8 mouse cellular contexts compared by ENCODE assay signal in the genomic region with DNA sequence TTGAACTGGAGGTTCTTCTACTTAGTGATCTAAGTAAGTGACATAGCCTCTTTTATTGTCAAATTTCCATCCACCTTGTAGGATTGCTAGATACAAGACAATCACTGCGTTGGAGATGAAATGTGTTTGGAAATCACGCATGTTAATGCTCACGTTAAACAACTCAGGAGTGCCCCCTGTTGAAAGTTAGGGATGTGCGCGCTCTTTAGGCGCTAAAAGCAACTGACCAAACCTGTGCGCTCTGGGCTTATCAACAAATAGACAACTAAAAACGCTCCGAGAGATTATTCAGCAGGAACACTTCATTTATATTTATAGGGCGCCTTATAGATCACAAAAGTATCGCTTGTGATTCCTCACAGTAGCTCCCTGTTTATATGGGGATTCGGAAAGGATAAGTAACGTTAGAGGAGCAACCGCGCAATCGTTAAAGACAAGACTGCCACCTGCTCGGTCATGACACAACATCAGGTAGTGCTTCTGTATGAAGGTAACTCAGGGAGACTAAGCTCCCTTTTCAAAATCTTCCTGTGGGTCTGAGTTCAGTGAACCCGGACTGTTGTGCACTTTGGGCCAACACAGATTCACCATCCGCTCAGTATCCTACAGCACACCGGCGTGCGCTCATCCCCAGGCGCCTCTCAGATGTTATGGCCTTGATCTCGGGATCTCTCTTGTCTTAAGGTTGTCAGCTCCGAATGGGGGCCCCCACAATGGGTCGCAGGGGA. TPM values are rescaled to one million over a fixed set of nuclear protein-coding genes. Genes with fewer than 3 reads are reported as not detected.
DNase-seq lines count a peak whose midpoint lies in the region; ATAC-seq and TF ChIP-seq lines count a peak whose summit lies in the region.

No protein-coding gene starts in this region.

- H3K4me2 ChIP-seq in forebrain, embryonic 11.5 days (ENCODE audit: low read depth, low read length, severe bottlenecking), result peak overlapping the region; percentile 82
- H3K4me2 ChIP-seq in hindbrain, postnatal 0 days (ENCODE audit: low read depth, low read length), result peak overlapping the region; percentile 95
- H3K4me2 ChIP-seq in limb, embryonic 12.5 days, result peak overlapping the region; percentile 80
- H3K4me2 ChIP-seq in midbrain, embryonic 11.5 days, result peak overlapping the region; percentile 65
- peak overlapping the region; percentile 97 for H3K4me2 ChIP-seq in stomach, postnatal 0 days (replicated peaks; ENCODE audit: low read depth)

- peak overlapping the region; percentile 99 for H3K27ac ChIP-seq in left cerebral cortex, adult 2 months
- no peak overlapping the region for H3K27ac ChIP-seq in forebrain, embryonic 11.5 days (ENCODE audit: low read depth, low read length)
- peak overlapping the region; percentile 51; the same call in 1 of the 2 replicates for H3K27ac ChIP-seq in hindbrain, postnatal 0 days
- peak overlapping the region; percentile 51; the same call in 1 of the 2 replicates for H3K27ac ChIP-seq in limb, embryonic 12.5 days
- no peak overlapping the region for H3K27ac ChIP-seq in midbrain, embryonic 11.5 days (ENCODE audit: low read depth, low read length)
- H3K27ac ChIP-seq in stomach, postnatal 0 days (replicated peaks), result no peak overlapping the region; the same call in 1 of the 2 replicates

- H3K4me3 ChIP-seq in left cerebral cortex, adult 2 months, result peak overlapping the region; percentile 86
- H3K4me3 ChIP-seq in forebrain, embryonic 11.5 days (ENCODE audit: low read depth, low read length), result peak overlapping the region; percentile 76
- peak overlapping the region; percentile 55 for H3K4me3 ChIP-seq in hindbrain, postnatal 0 days (ENCODE audit: low read length)
- H3K4me3 ChIP-seq in limb, embryonic 12.5 days (replicated peaks), result peak overlapping the region; percentile 85
- peak overlapping the region; percentile 93 for H3K4me3 ChIP-seq in midbrain, embryonic 11.5 days (ENCODE audit: low read depth, low read length)
- peak overlapping the region; percentile 81 for H3K4me3 ChIP-seq in stomach, postnatal 0 days (ENCODE audit: low read depth, low read length)

- no peaks in the 10 kb centered on the region for H3K9me3 ChIP-seq in forebrain, embryonic 11.5 days (ENCODE audit: control insufficient read depth, low read length)
- H3K9me3 ChIP-seq in hindbrain, postnatal 0 days (ENCODE audit: low read length), result no peaks in the 10 kb centered on the region
- no peaks in the 10 kb centered on the region for H3K9me3 ChIP-seq in limb, embryonic 12.5 days
- H3K9me3 ChIP-seq in midbrain, embryonic 11.5 days (ENCODE audit: control insufficient read depth, low read length), result no peaks in the 10 kb centered on the region
- no peaks in the 10 kb centered on the region for H3K9me3 ChIP-seq in stomach, postnatal 0 days (ENCODE audit: control insufficient read depth, low read length)

- H3K9ac ChIP-seq in forebrain, embryonic 11.5 days (ENCODE audit: low read length), result peak overlapping the region; percentile 79
- H3K9ac ChIP-seq in hindbrain, postnatal 0 days (replicated peaks; ENCODE audit: low read length), result peak overlapping the region; percentile 67
- H3K9ac ChIP-seq in limb, embryonic 12.5 days (replicated peaks), result peak overlapping the region; percentile 63
- H3K9ac ChIP-seq in midbrain, embryonic 11.5 days (ENCODE audit: low read length), result peak overlapping the region; percentile 86
- H3K9ac ChIP-seq in stomach, postnatal 0 days (ENCODE audit: low read length), result peak overlapping the region; percentile 85

- ATAC-seq in forebrain, embryonic 11.5 days (replicated peaks; ENCODE audit: low FRiP score), result peak; percentile 64
- ATAC-seq in hindbrain, postnatal 0 days, result no peak
- no peak for ATAC-seq in limb, embryonic 12.5 days (ENCODE audit: insufficient number of reproducible peaks, insufficient read depth, low FRiP score, low TSS enrichment, low read depth)
- peak; percentile 36; the same call in 1 of the 2 replicates for ATAC-seq in midbrain, embryonic 11.5 days (ENCODE audit: low FRiP score)
- ATAC-seq in stomach, postnatal 0 days (ENCODE audit: low FRiP score, low TSS enrichment), result peak; percentile 41; the same call in 1 of the 2 replicates

- no peak for TF ChIP-seq EP300 in stomach, postnatal 0 days (optimal IDR thresholded peaks at IDR 0.05)

- peak; percentile 70 for TF ChIP-seq CTCF in left cerebral cortex, adult 2 months (IDR thresholded peaks at IDR 0.05)
- TF ChIP-seq CTCF in hindbrain, postnatal 0 days (IDR thresholded peaks at IDR 0.05; ENCODE audit: low read depth), result peak; percentile 76
- TF ChIP-seq CTCF in stomach, postnatal 0 days (IDR thresholded peaks at IDR 0.05; ENCODE audit: low read depth), result peak; percentile 82

- WGBS in forebrain, embryonic 11.5 days, result 2% methylated on average over 26 of the region's 26 CpGs
- WGBS in hindbrain, postnatal 0 days, result under 1% methylated on average over 26 of the region's 26 CpGs
- 3% methylated on average over 26 of the region's 26 CpGs for WGBS in limb, embryonic 12.5 days
- WGBS in midbrain, embryonic 11.5 days, result 3% methylated on average over 26 of the region's 26 CpGs
- whole genome bisulfite sequencing in stomach, postnatal 0 days, result under 1% methylated on average over 26 of the region's 26 CpGs

- DNase-seq in left cerebral cortex, adult 2 months (ENCODE audit: extremely low spot score in 1 of 2, low spot score in 2 of 2), result peak in 1 of 2 experiments; percentile 62
- no peak for DNase-seq in left cerebral cortex, postnatal 36 days (ENCODE audit: low spot score in 2 of 2)
- DNase-seq in c-Kit-positive CD71-positive TER-119-negative erythroid progenitor cells, embryonic 14.5 days (ENCODE audit: low read depth), result peak; percentile 54
- peak; percentile 74 for DNase-seq in forebrain, embryonic 11.5 days (ENCODE audit: low spot score)
- DNase-seq in hindbrain, postnatal 0 days (ENCODE audit: low spot score), result peak; percentile 92
- DNase-seq in midbrain, embryonic 11.5 days (ENCODE audit: low spot score, missing footprints), result peak; percentile 95
- DNase-seq in stomach, postnatal 0 days (ENCODE audit: low spot score), result no peak

- no peaks in the 10 kb centered on the region for H3K27me3 ChIP-seq in forebrain, embryonic 11.5 days (ENCODE audit: control insufficient read depth, insufficient read depth, low read length)
- no peaks in the 10 kb centered on the region for H3K27me3 ChIP-seq in hindbrain, postnatal 0 days (ENCODE audit: insufficient read depth, low read length)
- H3K27me3 ChIP-seq in limb, embryonic 12.5 days, result no peaks in the 10 kb centered on the region
- H3K27me3 ChIP-seq in midbrain, embryonic 11.5 days (ENCODE audit: control insufficient read depth, insufficient read depth, low read length), result no peaks in the 10 kb centered on the region
- H3K27me3 ChIP-seq in stomach, postnatal 0 days (ENCODE audit: control insufficient read depth, insufficient read depth, low read length), result no peaks in the 10 kb centered on the region

- peaks cover 10% of the 10 kb centered on the region for H3K4me1 ChIP-seq in forebrain, embryonic 11.5 days (replicated peaks; ENCODE audit: control insufficient read depth, insufficient read depth, low read length)
- no peaks in the 10 kb centered on the region for H3K4me1 ChIP-seq in hindbrain, postnatal 0 days (ENCODE audit: insufficient read depth, low read length)
- peaks cover 20% of the 10 kb centered on the region for H3K4me1 ChIP-seq in limb, embryonic 12.5 days (replicated peaks)
- H3K4me1 ChIP-seq in midbrain, embryonic 11.5 days (ENCODE audit: control insufficient read depth, insufficient read depth, low read length), result peaks cover 7% of the 10 kb centered on the region
- peaks cover 6% of the 10 kb centered on the region for H3K4me1 ChIP-seq in stomach, postnatal 0 days (replicated peaks; ENCODE audit: control insufficient read depth, insufficient read depth)

- intact Hi-C loops in left cerebral cortex, adult 2 months (cut with DNase I), result loop anchor here (1.0 kb wide), 2 partner anchors 43 to 62 kb away; no protein-coding TSS in a partner anchor
- intact Hi-C loops in left cerebral cortex, postnatal 36 days (cut with DNase I), result loop anchor here (1.0 to 5.0 kb wide), 2 partner anchors 43 to 61 kb away; partner anchors contain the start of gene Grasp

- H3K36me3 ChIP-seq in forebrain, embryonic 11.5 days (ENCODE audit: control insufficient read depth, insufficient read depth, low read length), result no peaks in the 10 kb centered on the region
- peaks cover 12% of the 10 kb centered on the region; the same call in 1 of the 2 replicates for H3K36me3 ChIP-seq in hindbrain, postnatal 0 days (ENCODE audit: insufficient read depth, low read length)
- peaks cover 23% of the 10 kb centered on the region for H3K36me3 ChIP-seq in limb, embryonic 12.5 days
- no peaks in the 10 kb centered on the region for H3K36me3 ChIP-seq in midbrain, embryonic 11.5 days (ENCODE audit: control insufficient read depth, insufficient read depth, low read length)
- H3K36me3 ChIP-seq in stomach, postnatal 0 days (ENCODE audit: control insufficient read depth, insufficient read depth, low read length), result peaks cover 7% of the 10 kb centered on the region; the same call in 1 of the 2 replicates

RNA-seq across cellular contexts. Expression of gene Atg101, which starts 0.7 kb away (rescaled TPM):
- 10 to 100 TPM; 41.9 to 44.5 TPM for total RNA-seq in left cerebral cortex, adult 2 months (2021)
- 10 to 100 TPM; 43.5 to 45.5 TPM for total RNA-seq in left cerebral cortex, postnatal 36 days (2021)
- 62.1 and 65.7 TPM in 2 replicates for polyA plus RNA-seq in forebrain, embryonic 11.5 days (2014; fragmentation: Nextera tagmentation; extraction: Ambion mirVana)
- total RNA-seq in hindbrain, postnatal 0 days (2014; rRNA removed), result 44.1 and 52.3 TPM in 2 replicates
- 69.1 and 75.3 TPM in 2 replicates for polyA plus RNA-seq in hindbrain, postnatal 0 days (2015; fragmentation: Nextera tagmentation; extraction: Ambion mirVana)
- 66.9 and 67.4 TPM in 2 replicates for polyA plus RNA-seq in limb, embryonic 12.5 days (2016; fragmentation: Nextera tagmentation; extraction: Ambion mirVana)
- polyA plus RNA-seq in midbrain, embryonic 11.5 days (2014; fragmentation: Nextera tagmentation; extraction: Ambion mirVana), result 57.9 and 67.4 TPM in 2 replicates
- 49.3 and 50.4 TPM in 2 replicates for polyA plus RNA-seq in stomach, postnatal 0 days (2015; fragmentation: Nextera tagmentation; extraction: Ambion mirVana)

RNA-seq across cellular contexts. Expression of gene 6030408B16Rik, which starts 9.7 kb away (rescaled TPM):
- total RNA-seq in left cerebral cortex, adult 2 months (2021), result under 1 TPM; 0.30 to 0.41 TPM
- under 1 TPM; 0.27 to 0.37 TPM for total RNA-seq in left cerebral cortex, postnatal 36 days (2021)
- polyA plus RNA-seq in forebrain, embryonic 11.5 days (2014; fragmentation: Nextera tagmentation; extraction: Ambion mirVana), result 0.21 and 0.71 TPM in 2 replicates
- total RNA-seq in hindbrain, postnatal 0 days (2014; rRNA removed), result not detected in 2 replicates
- 0.15 and 0.30 TPM in 2 replicates for polyA plus RNA-seq in hindbrain, postnatal 0 days (2015; fragmentation: Nextera tagmentation; extraction: Ambion mirVana)
- polyA plus RNA-seq in limb, embryonic 12.5 days (2016; fragmentation: Nextera tagmentation; extraction: Ambion mirVana), result 4.5 and 4.7 TPM in 2 replicates
- polyA plus RNA-seq in midbrain, embryonic 11.5 days (2014; fragmentation: Nextera tagmentation; extraction: Ambion mirVana), result 0.33 TPM in 1 of 2 replicates, not detected in the other
- polyA plus RNA-seq in stomach, postnatal 0 days (2015; fragmentation: Nextera tagmentation; extraction: Ambion mirVana), result 2.4 TPM in 2 replicates

RNA-seq across cellular contexts. Expression of gene Nr4a1, which starts 29.3 kb away (rescaled TPM):
- total RNA-seq in left cerebral cortex, adult 2 months (2021), result 100 to 1,000 TPM; 155 to 210 TPM
- total RNA-seq in left cerebral cortex, postnatal 36 days (2021), result 100 to 1,000 TPM in 1 of 2 experiments, 10 to 100 TPM in 1; 60.5 to 156 TPM
- polyA plus RNA-seq in forebrain, embryonic 11.5 days (2014; fragmentation: Nextera tagmentation; extraction: Ambion mirVana), result 2.6 and 2.7 TPM in 2 replicates
- total RNA-seq in hindbrain, postnatal 0 days (2014; rRNA removed), result 9.3 and 10.3 TPM in 2 replicates
- 5.3 and 6.5 TPM in 2 replicates for polyA plus RNA-seq in hindbrain, postnatal 0 days (2015; fragmentation: Nextera tagmentation; extraction: Ambion mirVana)
- 5.5 and 7.0 TPM in 2 replicates for polyA plus RNA-seq in limb, embryonic 12.5 days (2016; fragmentation: Nextera tagmentation; extraction: Ambion mirVana)
- polyA plus RNA-seq in midbrain, embryonic 11.5 days (2014; fragmentation: Nextera tagmentation; extraction: Ambion mirVana), result 1.3 TPM in 2 replicates
- polyA plus RNA-seq in stomach, postnatal 0 days (2015; fragmentation: Nextera tagmentation; extraction: Ambion mirVana), result 9.4 and 17.1 TPM in 2 replicates

RNA-seq across cellular contexts. Expression of gene Grasp, which starts 59.4 kb away (rescaled TPM):
- 100 to 1,000 TPM in 1 of 2 experiments, 10 to 100 TPM in 1; 89.7 to 107 TPM for total RNA-seq in left cerebral cortex, adult 2 months (2021)
- 10 to 100 TPM; 76.3 to 89.5 TPM for total RNA-seq in left cerebral cortex, postnatal 36 days (2021)
- 4.6 and 5.6 TPM in 2 replicates for polyA plus RNA-seq in forebrain, embryonic 11.5 days (2014; fragmentation: Nextera tagmentation; extraction: Ambion mirVana)
- 6.7 and 8.7 TPM in 2 replicates for total RNA-seq in hindbrain, postnatal 0 days (2014; rRNA removed)
- 1.5 and 1.6 TPM in 2 replicates for polyA plus RNA-seq in hindbrain, postnatal 0 days (2015; fragmentation: Nextera tagmentation; extraction: Ambion mirVana)
- polyA plus RNA-seq in limb, embryonic 12.5 days (2016; fragmentation: Nextera tagmentation; extraction: Ambion mirVana), result 7.9 and 10.5 TPM in 2 replicates
- polyA plus RNA-seq in midbrain, embryonic 11.5 days (2014; fragmentation: Nextera tagmentation; extraction: Ambion mirVana), result 3.6 and 4.5 TPM in 2 replicates
- 2.0 TPM in 2 replicates for polyA plus RNA-seq in stomach, postnatal 0 days (2015; fragmentation: Nextera tagmentation; extraction: Ambion mirVana)

Comparison
In these comparisons a context has a peak if more than half of its experiments do, and no peak if none do; other contexts are left out.
1. DNase-seq: peak in c-Kit-positive CD71-positive TER-119-negative erythroid progenitor cells, embryonic 14.5 days (single experiment), forebrain, embryonic 11.5 days (single experiment), hindbrain, postnatal 0 days (single experiment) and midbrain, embryonic 11.5 days (single experiment); none in left cerebral cortex, postnatal 36 days (0 of 2) and stomach, postnatal 0 days (single experiment).
2. H3K27ac ChIP-seq: peak in left cerebral cortex, adult 2 months (single experiment), hindbrain, postnatal 0 days (single experiment) and limb, embryonic 12.5 days (single experiment); none in forebrain, embryonic 11.5 days (single experiment), midbrain, embryonic 11.5 days (single experiment) and stomach, postnatal 0 days (single experiment).
3. ATAC-seq: peak in forebrain, embryonic 11.5 days (single experiment), midbrain, embryonic 11.5 days (single experiment) and stomach, postnatal 0 days (single experiment); none in hindbrain, postnatal 0 days (single experiment) and limb, embryonic 12.5 days (single experiment).
4. Peak in every context shown above with its lines, with median percentiles within 50 percentile points of each other: H3K4me3 ChIP-seq, CTCF ChIP-seq, H3K4me2 ChIP-seq and H3K9ac ChIP-seq.